Mouse (Mus musculus): ENCODE data around the gene Rps17.

The Rps17 gene

GRCm38 (mm10) chr7:81344544-81345446 lies at the start of gene Rps17:
Gene Rps17, minus strand, starts transcription at chr7:81345254.
- in situ Hi-C loops (cut with MboI; ENCODE audit: unreplicated experiment in 2 of 2): loop anchor here (5.0 kb wide), 2 partner anchors 182 to 487 kb away; no protein-coding TSS in a partner anchor

GRCm38 (mm10) chr7:81379363-81379762 lies 34.3 kb upstream of the Rps17 start:
- in situ Hi-C loops (cut with MboI; ENCODE audit: unreplicated experiment in 2 of 2): loop anchor here in 1 of 2 experiments (25.0 kb wide), 1 partner anchor 733 kb away; no protein-coding TSS in a partner anchor

- in situ Hi-C loops (cut with MboI; ENCODE audit: unreplicated experiment in 2 of 2): loop anchor here in 1 of 2 experiments (25.0 kb wide), 1 partner anchor 1435 kb away; the partner anchor contains the start of gene Arpin
These were observed 27.4 kb upstream of the Rps17 start for GRCm38 (mm10) chr7:81372337-81372920.

- in situ Hi-C loops (cut with MboI; ENCODE audit: unreplicated experiment in 2 of 2): loop anchor here in 1 of 2 experiments (25.0 kb wide), 1 partner anchor 1435 kb away; the partner anchor contains the start of gene Arpin
These were observed 26.8 kb upstream of the Rps17 start for GRCm38 (mm10) chr7:81371811-81372210.

- in situ Hi-C loops (cut with MboI; ENCODE audit: unreplicated experiment in 2 of 2): loop anchor here in 1 of 2 experiments (25.0 kb wide), 1 partner anchor 1432 kb away; the partner anchor contains the start of gene Arpin
These were observed 24.7 kb upstream of the Rps17 start for GRCm38 (mm10) chr7:81369724-81370123.

GRCm38 (mm10) chr7:81367946-81368345 lies 22.9 kb upstream of the Rps17 start:
- in situ Hi-C loops (cut with MboI; ENCODE audit: unreplicated experiment in 2 of 2): loop anchor here in 1 of 2 experiments (25.0 kb wide), 1 partner anchor 1431 kb away; the partner anchor contains the start of gene Arpin

- in situ Hi-C loops (cut with MboI; ENCODE audit: unreplicated experiment in 2 of 2): loop anchor here in 1 of 2 experiments (25.0 kb wide), 1 partner anchor 1420 kb away; the partner anchor contains the start of gene Arpin
These were observed 11.9 kb upstream of the Rps17 start for GRCm38 (mm10) chr7:81356975-81357374.

- in situ Hi-C loops (cut with MboI; ENCODE audit: unreplicated experiment in 2 of 2): loop anchor here in 1 of 2 experiments (25.0 kb wide), 1 partner anchor 1419 kb away; the partner anchor contains the start of gene Arpin
These were observed 11.3 kb upstream of the Rps17 start for GRCm38 (mm10) chr7:81356360-81356759.

GRCm38 (mm10) chr7:81355746-81356145 lies 10.7 kb upstream of the Rps17 start:
- in situ Hi-C loops (cut with MboI; ENCODE audit: unreplicated experiment in 2 of 2): loop anchor here in 1 of 2 experiments (25.0 kb wide), 1 partner anchor 1418 kb away; the partner anchor contains the start of gene Arpin

GRCm38 (mm10) chr7:81351826-81352225 lies 6.8 kb upstream of the Rps17 start:
- in situ Hi-C loops (cut with MboI; ENCODE audit: unreplicated experiment in 2 of 2): loop anchor here in 1 of 2 experiments (25.0 kb wide), 1 partner anchor 1415 kb away; the partner anchor contains the start of gene Arpin

GRCm38 (mm10) chr7:81348206-81348605 lies 3.2 kb upstream of the Rps17 start:
- in situ Hi-C loops (cut with MboI; ENCODE audit: unreplicated experiment in 2 of 2): no loop called here

GRCm38 (mm10) chr7:81345447-81346170 lies 555 bp upstream of the Rps17 start:
- in situ Hi-C loops (cut with MboI; ENCODE audit: unreplicated experiment in 2 of 2): no loop called here

GRCm38 (mm10) chr7:81343831-81344230 lies 1.2 kb downstream of the Rps17 start:
- in situ Hi-C loops (cut with MboI; ENCODE audit: unreplicated experiment in 2 of 2): loop anchor here (5.0 kb wide), 2 partner anchors 182 to 487 kb away; no protein-coding TSS in a partner anchor

- in situ Hi-C loops (cut with MboI; ENCODE audit: unreplicated experiment in 2 of 2): loop anchor here (5.0 kb wide), 2 partner anchors 181 to 486 kb away; no protein-coding TSS in a partner anchor
These were observed 1.7 kb downstream of the Rps17 start for GRCm38 (mm10) chr7:81343316-81343715.

- in situ Hi-C loops (cut with MboI; ENCODE audit: unreplicated experiment in 2 of 2): loop anchor here (5.0 kb wide), 2 partner anchors 180 to 485 kb away; no protein-coding TSS in a partner anchor
These were observed 2.5 kb downstream of the Rps17 start for GRCm38 (mm10) chr7:81342356-81343094.

GRCm38 (mm10) chr7:81341563-81341962 lies 3.5 kb downstream of the Rps17 start:
- in situ Hi-C loops (cut with MboI; ENCODE audit: unreplicated experiment in 2 of 2): loop anchor here (5.0 kb wide), 2 partner anchors 179 to 484 kb away; no protein-coding TSS in a partner anchor

- in situ Hi-C loops (cut with MboI; ENCODE audit: unreplicated experiment in 2 of 2): loop anchor here (5.0 kb wide), 2 partner anchors 177 to 482 kb away; no protein-coding TSS in a partner anchor
These were observed 5.3 kb downstream of the Rps17 start for GRCm38 (mm10) chr7:81339783-81340182.

GRCm38 (mm10) chr7:81338522-81338873 lies 6.6 kb downstream of the Rps17 start:
- in situ Hi-C loops (cut with MboI; ENCODE audit: unreplicated experiment in 2 of 2): no loop called here
